Comparison of ENCODE assay signal across 9 mouse cellular contexts in genomic region chr13:79027877-79028760, GRCm38 (mm10).
DNase-seq lines count a peak whose midpoint lies in the region; ATAC-seq lines count a peak whose summit lies in the region.
"Had no signal": no experiment of that assay in that cellular context is flagged by ENCODE, and none has a peak within 500 bp of the region (broad histone marks: within the 10 kb centered on the region; RNA-seq: fewer than 3 reads in every experiment).

No protein-coding gene starts in this region.

- no peak overlapping the region for H3K27ac ChIP-seq in forebrain, embryonic 12.5 days
- H3K27ac ChIP-seq in midbrain, embryonic 12.5 days (replicated peaks) = no peak overlapping the region
- H3K27ac ChIP-seq: liver, embryonic 14.5 days had no signal

- peak; percentile 3 for DNase-seq in gastrocnemius, adult 18-20 months (ENCODE audit: low spot score)
- no peak for DNase-seq in gastrocnemius, postnatal 25 days
- peak; percentile 5 for DNase-seq in urinary bladder, postnatal 25 days (ENCODE audit: low spot score)
- no peak for DNase-seq in urinary bladder, postnatal 10 days (ENCODE audit: low spot score)
- DNase-seq in kidney, postnatal 4 days = peak; percentile 71 to 73
- no peak for DNase-seq in thymus, adult 18-20 months

- no peaks in the 10 kb centered on the region for H3K36me3 ChIP-seq in forebrain, embryonic 12.5 days (replicated peaks)
- H3K36me3 ChIP-seq in midbrain, embryonic 12.5 days = no peaks in the 10 kb centered on the region

- H3K9me3 ChIP-seq in forebrain, embryonic 12.5 days = no peaks in the 10 kb centered on the region
- no peaks in the 10 kb centered on the region for H3K9me3 ChIP-seq in midbrain, embryonic 12.5 days

- no peaks in the 10 kb centered on the region for H3K4me1 ChIP-seq in forebrain, embryonic 12.5 days
- H3K4me1 ChIP-seq in midbrain, embryonic 12.5 days = peaks cover 2% of the 10 kb centered on the region; the same call in 1 of the 2 replicates

- ATAC-seq in forebrain, embryonic 12.5 days (ENCODE audit: low FRiP score) = peak; percentile 59; the same call in 1 of the 2 replicates
- 0 out of 2 replicates have a peak, but pooled peaks have one; percentile 47 for ATAC-seq in midbrain, embryonic 12.5 days (ENCODE audit: low FRiP score, low read depth)

- 46% methylated on average over 4 of the region's 4 CpGs for WGBS in forebrain, embryonic 12.5 days
- WGBS in midbrain, embryonic 12.5 days = 50% methylated on average over 4 of the region's 4 CpGs

- no peaks in the 10 kb centered on the region for H3K27me3 ChIP-seq in forebrain, embryonic 12.5 days
- H3K27me3 ChIP-seq in midbrain, embryonic 12.5 days = no peaks in the 10 kb centered on the region

- no peak overlapping the region for H3K4me2 ChIP-seq in forebrain, embryonic 12.5 days
- H3K4me2 ChIP-seq in midbrain, embryonic 12.5 days (replicated peaks) = no peak overlapping the region

- H3K4me3 ChIP-seq in forebrain, embryonic 12.5 days (replicated peaks) = no peak overlapping the region
- no peak overlapping the region for H3K4me3 ChIP-seq in midbrain, embryonic 12.5 days

- H3K9ac ChIP-seq in forebrain, embryonic 12.5 days = no peak overlapping the region
- H3K9ac ChIP-seq in midbrain, embryonic 12.5 days (replicated peaks) = no peak overlapping the region
- H3K9ac ChIP-seq: liver, embryonic 14.5 days had no signal

Comparison
In these comparisons a context has a peak if more than half of its experiments do, and no peak if none do; other contexts are left out.
1. DNase-seq: peak in gastrocnemius, adult 18-20 months (single experiment), urinary bladder, postnatal 25 days (single experiment) and kidney, postnatal 4 days (2 of 2); none in gastrocnemius, postnatal 25 days (single experiment), urinary bladder, postnatal 10 days (single experiment) and thymus, adult 18-20 months (0 of 2).